Mouse (Mus musculus) embryo, embryonic 11.5 days (tissue): ENCODE results near the gene Babam2.
"Not testable (repeated sequence)": the region's sequence is repeated elsewhere in the genome, so short reads cannot be mapped to it uniquely, and the experiment has no call there.

Experiments
- DNase-seq: peaks from one replicate; pipeline ENCODE4 v3.0.0-alpha.2; 2012; ENCODE audit warnings: low read depth, low spot score

The Babam2 gene

GRCm38 (mm10) chr5:31829588-31829987 lies 132.1 kb downstream of the Babam2 start:
- no peak for DNase-seq

DNA sequence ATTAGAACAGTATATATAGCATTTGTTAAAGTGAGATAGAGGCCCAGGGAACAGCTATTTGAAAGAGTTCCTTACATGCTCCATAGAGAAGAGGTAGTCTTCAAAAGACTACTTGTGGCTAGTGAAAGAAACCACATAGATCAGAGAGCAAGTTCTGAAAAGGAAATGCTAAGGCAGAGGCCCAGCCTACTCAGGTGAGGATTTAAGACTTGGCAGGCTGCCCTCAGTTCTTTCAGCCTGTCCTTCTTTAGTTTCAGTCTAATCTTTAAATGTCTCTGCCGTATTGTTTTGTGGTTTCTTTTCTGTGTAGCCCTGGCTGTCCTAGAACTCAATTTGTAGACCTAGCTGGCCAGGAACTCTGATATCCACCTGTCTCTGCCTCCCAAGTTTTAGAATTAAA lies 134.1 kb downstream of the Babam2 start:
- DNase-seq: no peak

DNA sequence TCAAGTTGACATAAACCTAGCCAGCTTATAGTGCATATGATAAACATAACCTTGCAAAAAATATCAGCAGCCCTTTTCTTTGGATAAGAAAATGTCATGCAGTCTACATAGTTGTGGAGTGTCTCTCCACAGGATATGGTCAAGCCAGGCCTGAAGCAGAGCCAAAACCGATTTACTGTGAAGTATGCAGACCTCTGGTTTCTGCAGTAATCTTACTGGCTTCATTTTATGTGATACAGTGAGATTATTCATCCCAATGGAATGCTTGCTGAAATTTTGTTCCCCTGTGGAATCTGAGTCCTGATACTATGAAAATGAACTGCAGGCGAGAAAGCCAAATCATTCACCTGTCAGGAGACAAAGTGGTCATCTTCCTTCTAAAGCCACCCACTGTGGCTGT lies 138.2 kb downstream of the Babam2 start:
- DNase-seq: no peak

- DNase-seq: no peak
Measured at GRCm38 (mm10) chr5:31839973-31840372, 142.5 kb downstream of the Babam2 start.

- DNase-seq: no peak
Measured at GRCm38 (mm10) chr5:31840406-31840805, 142.9 kb downstream of the Babam2 start.

DNA sequence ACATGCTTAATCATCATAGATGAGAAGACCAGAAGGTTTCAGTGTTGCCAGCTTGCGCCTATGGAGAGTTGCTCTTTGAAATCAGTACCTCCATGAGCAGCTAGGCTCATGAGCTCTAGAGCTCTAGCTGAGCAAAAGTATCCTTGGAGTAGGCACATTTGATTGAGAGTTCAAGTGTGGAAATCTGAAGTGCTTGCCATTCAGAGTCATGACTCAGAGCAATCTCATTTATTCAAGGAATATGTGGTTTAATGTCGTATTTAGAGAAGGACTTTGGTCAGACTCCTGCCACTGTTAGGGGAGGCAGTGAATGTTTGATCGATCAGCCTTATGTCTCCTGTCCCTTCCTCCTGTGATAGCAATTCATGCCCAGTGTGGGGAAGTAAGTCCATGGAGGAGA lies 147.4 kb downstream of the Babam2 start:
- no peak for DNase-seq

DNA sequence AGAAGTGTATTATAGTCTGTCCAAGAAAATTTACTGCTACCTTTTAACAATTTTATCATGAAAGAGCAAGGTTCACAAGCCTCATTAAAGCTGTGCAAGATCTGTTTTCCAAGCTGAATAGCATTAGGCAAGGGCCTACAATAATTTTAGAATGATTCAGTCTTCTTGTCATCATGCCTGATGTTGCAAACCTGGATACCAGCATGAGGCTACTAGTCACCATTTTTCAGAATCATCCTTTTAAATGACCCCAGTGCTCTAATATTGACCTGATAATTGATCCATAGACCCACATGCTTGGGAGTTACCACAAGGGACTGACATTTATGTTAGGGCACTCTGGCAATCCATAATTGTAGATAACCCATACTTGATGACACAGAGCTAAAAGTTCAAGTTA lies 149.5 kb downstream of the Babam2 start:
- no peak for DNase-seq

GRCm38 (mm10) chr5:31848995-31849394 lies 151.5 kb downstream of the Babam2 start:
- no peak for DNase-seq

DNA sequence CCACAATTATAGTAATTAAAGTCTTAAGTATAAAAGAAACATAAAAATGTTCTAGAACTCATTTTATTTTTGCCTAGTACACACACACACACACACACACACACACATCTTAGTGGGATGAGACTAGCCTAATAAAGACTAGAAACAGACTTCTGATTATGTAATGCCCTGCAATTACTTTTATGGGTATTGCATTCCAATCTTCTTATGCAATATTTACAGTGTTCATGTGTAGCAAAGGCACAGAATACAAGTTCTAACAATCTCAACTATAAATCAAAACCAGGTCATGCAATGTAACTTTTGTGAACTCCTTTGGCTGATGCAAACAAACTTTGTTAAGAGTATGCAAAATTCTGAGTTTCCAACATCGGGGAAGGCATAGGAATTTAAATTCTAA lies 155.3 kb downstream of the Babam2 start:
- DNase-seq: no peak

- DNase-seq: no peak
Measured at GRCm38 (mm10) chr5:31853831-31854230, 156.3 kb downstream of the Babam2 start.

GRCm38 (mm10) chr5:31858877-31859276 lies 161.4 kb downstream of the Babam2 start:
- DNase-seq: not testable (repeated sequence)

DNA sequence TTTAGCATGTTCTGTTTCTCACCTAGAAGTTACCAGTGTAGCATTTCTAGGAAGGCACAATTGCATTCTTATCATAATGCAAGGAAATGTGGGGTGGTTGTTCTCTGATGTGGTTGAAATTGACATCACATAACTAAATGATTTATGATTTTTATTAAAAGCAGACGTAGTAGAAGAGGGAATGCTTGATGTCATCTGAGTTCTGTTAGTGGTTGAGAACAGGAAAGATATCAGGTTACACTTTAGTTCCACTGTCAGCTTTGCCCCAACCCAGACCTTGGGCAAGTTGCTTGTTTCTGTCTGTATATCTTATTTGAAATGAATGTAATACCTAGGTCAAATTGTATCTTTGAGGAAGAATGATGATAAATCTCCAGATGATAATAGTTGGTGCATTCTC lies 162.9 kb downstream of the Babam2 start:
- DNase-seq: no peak

- no peak for DNase-seq
Measured at GRCm38 (mm10) chr5:31860831-31861624, 163.5 kb downstream of the Babam2 start.

DNA sequence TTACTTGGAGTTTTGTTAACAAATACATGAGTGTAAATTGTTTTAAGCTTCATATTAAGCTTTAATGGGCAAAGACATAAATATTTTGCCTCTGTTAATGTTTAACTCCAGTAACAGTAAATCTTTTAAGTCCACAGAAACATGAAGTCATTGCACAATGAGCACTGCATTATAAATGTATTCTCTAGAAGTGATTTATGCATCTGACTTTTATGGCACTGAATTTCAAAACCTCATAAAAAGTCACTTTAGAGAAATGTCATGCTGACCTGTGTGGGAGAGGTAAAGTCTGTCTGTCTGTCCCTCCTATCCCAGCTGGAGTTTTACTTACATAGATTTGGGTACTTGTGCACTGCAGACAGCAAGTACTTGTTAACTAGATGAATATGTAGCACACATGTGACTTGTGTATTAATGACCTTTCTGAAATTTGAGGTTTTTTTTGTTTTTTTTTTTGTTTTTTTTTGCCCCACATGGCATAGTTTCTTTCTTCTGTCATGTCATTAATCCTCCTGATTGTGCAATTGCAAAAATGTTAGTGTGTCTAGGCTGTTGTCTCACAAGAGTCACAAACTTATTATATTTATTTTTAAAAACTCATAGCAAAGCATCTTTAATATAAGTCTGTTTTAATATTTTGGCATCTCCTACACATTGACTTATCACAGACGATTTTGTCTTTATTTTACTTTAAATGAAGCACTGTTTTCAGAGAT lies 165.4 kb downstream of the Babam2 start:
- DNase-seq: no peak

DNA sequence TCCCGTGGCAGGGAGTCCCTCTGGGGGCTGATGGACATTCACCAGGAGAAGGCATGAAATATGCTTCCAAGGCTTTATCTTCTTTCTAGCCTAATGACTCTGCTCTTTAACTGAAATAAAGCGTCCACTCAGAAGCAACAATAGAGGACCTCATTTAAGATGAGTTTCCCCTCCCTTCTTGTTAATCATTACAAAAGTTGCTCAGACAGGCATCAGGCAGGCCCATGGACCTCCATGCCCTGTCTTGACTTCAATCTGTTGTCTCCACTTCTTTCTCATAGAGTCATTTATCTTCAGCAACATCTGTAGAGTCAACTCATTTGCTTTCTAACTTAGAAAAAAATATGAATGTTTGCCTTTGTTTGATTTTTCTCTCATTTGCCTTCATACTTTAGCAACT lies 166.6 kb downstream of the Babam2 start:
- no peak for DNase-seq

- no peak for DNase-seq
Measured at GRCm38 (mm10) chr5:31866071-31866470, 168.6 kb downstream of the Babam2 start.

- no peak for DNase-seq
Measured at GRCm38 (mm10) chr5:31870856-31871520, 173.5 kb downstream of the Babam2 start.

DNA sequence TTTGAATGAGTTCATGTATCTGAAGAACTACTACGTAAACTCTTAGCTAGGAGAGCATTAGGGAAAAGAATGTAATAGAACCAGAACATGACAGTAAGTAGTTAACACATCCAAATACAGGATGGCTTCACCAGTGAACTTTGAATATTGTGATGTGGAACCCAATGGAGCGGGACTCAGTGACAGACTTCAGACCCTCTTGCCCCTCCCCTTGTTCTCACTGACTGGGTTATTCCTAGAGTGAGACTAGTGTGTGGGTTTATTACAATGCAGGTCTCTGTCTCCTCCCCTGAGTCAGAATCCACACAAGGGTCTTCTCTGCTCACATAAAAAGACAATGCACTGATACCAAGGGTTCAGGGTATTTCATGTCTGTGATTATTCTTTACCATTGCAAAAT lies 175.8 kb downstream of the Babam2 start:
- DNase-seq: no peak

GRCm38 (mm10) chr5:31874543-31874942 lies 177.1 kb downstream of the Babam2 start:
- DNase-seq: no peak

GRCm38 (mm10) chr5:31875443-31875842 lies 178.0 kb downstream of the Babam2 start:
- no peak for DNase-seq

DNA sequence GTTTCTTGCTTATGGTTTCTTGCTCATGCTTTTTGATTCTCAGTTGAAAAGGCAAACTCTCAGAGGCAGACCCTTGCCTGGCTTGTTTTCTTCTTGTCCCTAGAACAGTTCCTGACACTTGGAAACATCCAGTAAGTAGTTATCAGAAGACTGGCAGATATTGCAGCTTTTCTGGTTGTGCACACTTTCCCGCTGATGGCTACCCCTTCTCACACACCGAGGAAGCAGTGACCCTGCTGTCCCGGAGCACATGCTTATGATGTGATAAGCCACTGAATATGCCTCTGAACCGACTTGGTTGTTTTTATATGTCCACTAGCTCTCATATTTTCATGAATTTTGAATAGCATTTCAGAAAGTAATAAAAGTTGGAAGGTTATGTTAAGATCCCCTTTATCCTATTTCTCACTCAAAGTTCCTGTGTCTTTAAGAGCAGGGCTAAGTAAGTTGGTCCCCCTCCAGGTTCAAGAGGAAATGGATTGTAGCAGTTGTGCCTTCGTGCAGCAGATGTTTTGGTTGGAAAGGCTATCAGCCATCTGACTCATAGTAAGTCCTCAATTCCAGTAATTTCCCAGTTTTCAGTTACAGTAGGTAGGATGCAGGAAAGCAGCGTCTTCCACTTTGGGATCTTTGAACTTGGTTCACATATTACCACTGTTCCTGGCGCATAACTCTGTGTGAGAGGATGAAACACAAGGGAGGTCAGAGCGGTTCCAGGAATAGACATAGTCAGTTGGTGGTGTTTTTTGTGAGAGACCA lies 178.9 kb downstream of the Babam2 start:
- no peak for DNase-seq

DNA sequence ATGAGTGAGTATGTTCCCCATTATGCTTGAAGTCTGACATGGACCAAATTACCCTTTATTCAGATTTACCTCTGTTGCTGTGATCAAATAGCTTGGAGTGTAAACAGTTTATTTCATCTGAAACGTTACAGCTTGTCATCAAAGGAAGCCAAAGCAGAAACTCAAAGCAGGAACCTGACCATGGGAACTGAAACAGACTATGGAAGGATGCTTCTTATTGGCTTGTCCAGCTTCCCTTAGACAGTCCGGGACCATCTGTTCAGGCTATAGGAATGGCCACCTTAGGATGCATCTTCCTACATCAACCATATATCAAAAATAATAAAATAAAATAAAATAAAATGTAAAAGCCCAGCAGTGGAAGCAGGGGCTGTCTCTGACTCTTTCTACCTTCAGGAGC lies 183.0 kb downstream of the Babam2 start:
- DNase-seq: no peak
